Mouse (Mus musculus): ENCODE data around the gene Far2. TPM values are rescaled to one million over a fixed set of nuclear protein-coding genes. Genes with fewer than 3 reads are reported as not detected.

The Far2 gene
- total RNA-seq, 2 experiments from 2014 or later, result 2.8 to 10.1 TPM

DNA sequence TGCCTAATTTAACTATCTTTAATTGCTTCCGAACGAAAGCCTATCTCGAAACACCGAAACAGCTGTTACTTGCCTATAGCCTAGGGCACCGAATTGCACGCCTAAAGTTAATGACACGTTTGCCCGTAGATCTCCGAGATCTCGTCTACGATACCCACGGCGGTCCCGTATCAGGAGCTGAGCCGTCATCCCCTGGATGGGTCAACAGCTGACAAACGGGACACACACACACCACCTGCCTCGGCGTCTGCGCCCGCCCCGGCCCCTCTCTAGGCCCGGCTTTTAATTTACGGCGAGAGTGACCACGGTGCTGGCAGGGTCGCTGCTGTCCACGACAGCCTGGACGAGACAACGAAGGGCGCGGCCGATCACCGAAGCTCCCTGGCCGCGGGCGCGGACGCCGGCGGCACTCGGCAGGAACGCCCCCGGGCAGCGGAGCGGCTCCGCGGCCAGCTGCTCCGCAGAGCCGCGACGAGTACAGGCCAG is 164.4 kb downstream of the Far2 start:
- peak; percentile 58 for ATAC-seq (replicated peaks; ENCODE audit: low FRiP score, poor library complexity, severe bottlenecking)

GRCm38 (mm10) chr6:148211897-148212680 is 165.0 kb downstream of the Far2 start, which contains the start of gene Ergic2:
Ergic2 (minus strand) TSS chr6:148212374.
- ATAC-seq (replicated peaks; ENCODE audit: low FRiP score, poor library complexity, severe bottlenecking), result peak; percentile 90

DNA sequence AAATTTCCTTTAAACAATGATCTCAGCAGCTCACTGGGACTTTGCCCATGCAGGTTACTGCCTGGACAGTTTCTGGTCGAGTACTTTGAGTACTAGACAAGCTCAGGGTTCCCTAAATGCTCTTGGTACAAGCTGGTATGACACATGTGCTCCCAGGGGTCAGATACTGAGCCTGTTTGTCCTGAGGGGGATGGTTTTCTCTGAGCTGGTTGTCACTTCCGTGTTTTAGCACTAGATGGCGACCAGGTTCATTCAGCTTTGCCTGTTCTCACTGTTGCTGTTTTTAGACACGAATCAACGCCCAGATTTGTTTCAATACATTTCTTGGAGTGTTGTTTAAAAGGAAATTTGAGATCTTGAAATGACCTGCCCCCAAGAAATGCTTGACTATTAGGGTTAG is 167.7 kb downstream of the Far2 start:
- ATAC-seq (replicated peaks; ENCODE audit: low FRiP score, poor library complexity, severe bottlenecking), result no peak

- no peak for ATAC-seq (replicated peaks; ENCODE audit: low FRiP score, poor library complexity, severe bottlenecking)
Measured at GRCm38 (mm10) chr6:148216752-148217151, 169.7 kb downstream of the Far2 start.

DNA sequence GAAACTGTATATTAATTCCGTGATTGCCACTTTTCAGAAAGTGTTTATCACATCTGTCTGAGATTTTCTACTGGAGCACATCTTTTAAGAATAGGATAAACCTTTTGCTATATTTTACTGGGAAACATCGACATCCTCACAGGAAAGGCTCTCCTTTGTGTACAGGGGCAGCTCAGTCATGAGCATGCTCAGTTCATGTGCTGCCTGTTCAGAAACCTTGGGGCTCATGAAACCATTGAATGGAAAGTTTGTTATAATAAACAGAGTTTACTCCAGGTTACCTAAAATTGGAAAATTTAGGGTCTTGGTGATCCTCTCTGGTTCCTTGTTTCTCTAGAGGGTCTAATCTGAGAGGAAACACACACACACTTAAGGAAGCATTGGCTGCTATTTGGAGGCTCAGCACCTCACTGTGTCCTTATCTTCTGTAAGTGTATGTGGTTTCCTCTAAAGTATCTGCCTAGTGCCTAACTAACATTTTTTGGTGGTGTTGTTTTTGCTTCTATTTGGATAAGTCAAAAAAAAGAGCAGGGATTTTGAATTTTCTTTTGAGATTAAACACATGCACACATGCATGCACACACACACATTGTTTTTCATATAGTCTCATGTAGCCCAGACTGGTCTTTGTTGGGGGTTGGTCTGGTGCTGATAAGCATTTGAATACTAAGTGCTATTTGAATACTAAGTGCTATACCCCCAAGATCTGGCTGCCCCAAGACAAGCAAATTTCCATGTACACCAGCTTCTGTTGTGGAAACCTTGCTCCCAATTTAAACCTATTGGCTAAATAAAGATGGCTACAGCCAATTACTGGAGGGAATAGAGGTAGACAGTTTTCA is 171.4 kb downstream of the Far2 start:
- ATAC-seq (replicated peaks; ENCODE audit: low FRiP score, poor library complexity, severe bottlenecking), result no peak

DNA sequence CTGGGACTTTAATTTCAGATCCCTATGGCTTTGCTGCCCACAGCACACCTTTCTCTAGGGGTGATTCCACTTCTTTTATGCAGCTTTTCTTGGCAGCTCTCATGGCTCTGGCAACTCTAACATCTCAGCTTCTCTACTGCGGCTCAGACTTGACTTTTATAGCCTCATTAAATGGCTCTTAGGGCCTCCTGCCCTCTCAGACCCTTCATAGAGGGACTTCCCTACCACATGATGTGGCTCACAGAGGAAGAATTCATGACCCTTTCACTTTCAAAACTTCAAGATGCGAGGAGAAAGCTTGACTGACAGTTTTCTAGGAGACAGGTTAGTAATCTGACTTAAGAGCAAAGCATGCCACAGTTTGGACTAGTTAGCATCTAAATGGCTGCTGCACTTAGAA is 175.6 kb downstream of the Far2 start:
- ATAC-seq (replicated peaks; ENCODE audit: low FRiP score, poor library complexity, severe bottlenecking), result no peak

DNA sequence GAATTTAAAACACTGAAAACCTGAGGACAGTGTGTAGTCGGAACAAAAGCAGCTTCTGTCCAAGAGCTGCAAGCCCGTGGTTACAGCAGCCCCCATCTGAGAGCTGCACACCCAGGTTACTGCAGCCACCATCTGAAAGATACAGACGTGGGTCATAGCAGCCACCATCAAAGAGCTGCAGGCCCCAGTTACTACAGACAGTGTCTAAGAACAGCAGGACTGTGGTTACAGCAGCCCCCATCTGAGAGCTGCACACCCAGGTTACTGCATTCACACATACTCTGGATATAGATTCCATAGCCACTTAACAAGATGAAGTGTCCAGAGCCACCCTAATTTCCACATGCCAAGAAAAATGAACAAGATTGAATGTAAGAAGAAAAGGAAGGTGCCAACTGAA is 180.5 kb downstream of the Far2 start:
- ATAC-seq (replicated peaks; ENCODE audit: low FRiP score, poor library complexity, severe bottlenecking), result no peak

Other genes starting within 250 kb of the Far2 start
- gene Ergic2, start 165.1 kb downstream of the Far2 start, total RNA-seq (2015; ENCODE audit: low replicate concordance), result 98.0 and 181 TPM in 2 replicates
- gene Ergic2, start 165.1 kb downstream of the Far2 start, total RNA-seq (2017; ENCODE audit: low replicate concordance), result 192 and 215 TPM in 2 replicates